Comparison of ENCODE assay signal across 8 mouse cellular contexts in genomic region chr7:45437521-45438276, GRCm38 (mm10). TPM values are rescaled to one million over a fixed set of nuclear protein-coding genes. Genes with fewer than 3 reads are reported as not detected.
DNase-seq lines count a peak whose midpoint lies in the region; ATAC-seq and TF ChIP-seq lines count a peak whose summit lies in the region.

Gene Ruvbl2, minus strand, starts transcription at chr7:45438096.

- H3K27ac ChIP-seq in CH12.LX (ENCODE audit: insufficient read depth, low read depth) = no peak within 1 kb of the TSS
- H3K27ac ChIP-seq in forebrain, embryonic 11.5 days (ENCODE audit: low read depth, low read length) = no peak within 1 kb of the TSS

- peaks cover 13 to 48% of the 10 kb centered on the region in 2 experiments for H3K36me3 ChIP-seq in CH12.LX (replicated peaks in 1 of 2; ENCODE audit: control insufficient read depth in 1 of 2, insufficient read depth in 1 of 2, low read length in 1 of 2)
- H3K36me3 ChIP-seq in forebrain, embryonic 11.5 days (ENCODE audit: control insufficient read depth, insufficient read depth, low read length) = no peaks in the 10 kb centered on the region

- CTCF ChIA-PET in Patski (lab: Charles Lee) = interaction anchor here (0.8 to 1.5 kb wide), 2 partner anchors 11 to 15 kb away, joined by 3 to 6 read pairs; no protein-coding TSS in a partner anchor

- in situ Hi-C loops in CH12.LX (cut with MboI; ENCODE audit: low pct_ligation_motif_present, low pct_unique_long_range_greater_than_20kb, low sequenced_read_pairs) = no loop called here
- in situ Hi-C loops in Patski (cut with MboI; ENCODE audit: low pct_unique_long_range_greater_than_20kb) = no loop called here

- DNase-seq in CH12.LX (ENCODE audit: extremely low read depth) = no peak
- no peak for DNase-seq in Patski (ENCODE audit: low read depth, low spot score)
- no peak for DNase-seq in forebrain, embryonic 11.5 days (ENCODE audit: low spot score)
- DNase-seq in heart, postnatal 36 days = no peak
- no peak for DNase-seq in layer of hippocampus, postnatal 10 days (ENCODE audit: low spot score in 2 of 2)
- DNase-seq in lung, postnatal 10 days = peak; percentile 47
- DNase-seq in thymus, postnatal 36 days = peak; percentile 22 to 42
- DNase-seq in ovary, adult 18-20 months (ENCODE audit: low spot score) = no peak

- TF ChIP-seq CTCF in CH12.LX (conservative IDR thresholded peaks at IDR 0.05 in 1 of 2, IDR thresholded peaks at IDR 0.05 in 1 of 2; ENCODE audit: low read depth in 2 of 2, low read length in 2 of 2) (peak in 1 of 2 experiments; percentile 61; a peak in 2 of 4 replicates), Patski (IDR thresholded peaks at IDR 0.05) (no peak)

- dilution Hi-C loops in CH12.LX (cut with MboI; ENCODE audit: extremely low pct_ligation_motif_present, extremely low pct_unique_long_range_greater_than_20kb, low sequenced_read_pairs) = no loop called here

- H3K27me3 ChIP-seq in CH12.LX (replicated peaks) (no peaks in the 10 kb centered on the region), Patski (no peaks in the 10 kb centered on the region)
- no peaks in the 10 kb centered on the region for H3K27me3 ChIP-seq in forebrain, embryonic 11.5 days (ENCODE audit: control insufficient read depth, insufficient read depth, low read length)

- no peak within 1 kb of the TSS for H3K9ac ChIP-seq in CH12.LX (ENCODE audit: insufficient read depth, low read depth)
- no peak within 1 kb of the TSS for H3K9ac ChIP-seq in forebrain, embryonic 11.5 days (ENCODE audit: low read length)

- TF ChIP-seq POLR2A in CH12.LX (IDR thresholded peaks at IDR 0.05; ENCODE audit: low read depth, low read length) = no peak

- no peak for ATAC-seq in Patski
- no peak for ATAC-seq in forebrain, embryonic 11.5 days (replicated peaks; ENCODE audit: low FRiP score)

- TF ChIP-seq RAD21 in CH12.LX (IDR thresholded peaks at IDR 0.05; ENCODE audit: low read depth, low read length) = peak; percentile 43

- H3K9me3 ChIP-seq in CH12.LX (replicated peaks; ENCODE audit: low read length) = no peaks in the 10 kb centered on the region
- no peaks in the 10 kb centered on the region for H3K9me3 ChIP-seq in forebrain, embryonic 11.5 days (ENCODE audit: control insufficient read depth, low read length)

- intact Hi-C loops in heart, postnatal 36 days (cut with DNase I) = no loop called here

- H3K4me1 ChIP-seq in CH12.LX (ENCODE audit: control insufficient read depth in 1 of 2, insufficient read depth in 2 of 2) = peaks cover 2 to 37% of the 10 kb centered on the region in 2 experiments; a peak in 3 of 4 replicates
- peaks cover 16% of the 10 kb centered on the region for H3K4me1 ChIP-seq in forebrain, embryonic 11.5 days (replicated peaks; ENCODE audit: control insufficient read depth, insufficient read depth, low read length)

- H3K4me3 ChIP-seq in CH12.LX (replicated peaks in 1 of 3; ENCODE audit: low read depth in 2 of 3, low read length in 2 of 3, poor library complexity in 1 of 3) = no peak within 1 kb of the TSS
- H3K4me3 ChIP-seq in forebrain, embryonic 11.5 days (ENCODE audit: low read depth, low read length) = no peak within 1 kb of the TSS

- TF ChIP-seq EP300 in CH12.LX (IDR thresholded peaks at IDR 0.05; ENCODE audit: low read length) = no peak

- WGBS in forebrain, embryonic 11.5 days = 15% methylated on average over 19 of the region's 19 CpGs

- no peak within 1 kb of the TSS for H3K4me2 ChIP-seq in CH12.LX (ENCODE audit: insufficient read depth, low read depth, poor library complexity, severe bottlenecking)
- no peak within 1 kb of the TSS for H3K4me2 ChIP-seq in forebrain, embryonic 11.5 days (ENCODE audit: low read depth, low read length, severe bottlenecking)

- H3K79me2 ChIP-seq in CH12.LX (replicated peaks; ENCODE audit: control insufficient read depth, extremely low read depth, insufficient read depth, poor library complexity, severe bottlenecking) = peaks cover 13% of the 10 kb centered on the region

- POLR2A ChIA-PET in Patski (lab: Charles Lee) = no interaction called here

TF ChIP-seq in CH12.LX, 34 proteins besides CTCF, POLR2A, EP300 and RAD21:
- no peak for TF ChIP-seq MYC (IDR thresholded peaks at IDR 0.05; ENCODE audit: low read depth, low read length)
- TF ChIP-seq SIN3A (IDR thresholded peaks at IDR 0.05; ENCODE audit: low read length) = no peak
- TF ChIP-seq MEF2A (IDR thresholded peaks at IDR 0.05; ENCODE audit: borderline replicate concordance, low read depth, low read length) = no peak
- no peak for TF ChIP-seq IRF4 (IDR thresholded peaks at IDR 0.05; ENCODE audit: low read depth, low read length)
- TF ChIP-seq JUN (IDR thresholded peaks at IDR 0.05; ENCODE audit: insufficient read depth, low read depth, low read length) = no peak
- TF ChIP-seq HCFC1 (IDR thresholded peaks at IDR 0.05; ENCODE audit: low read depth, low read length) = no peak
- no peak for TF ChIP-seq USF2 (conservative IDR thresholded peaks at IDR 0.05; ENCODE audit: low read depth, low read length)
- no peak for TF ChIP-seq TCF12 (IDR thresholded peaks at IDR 0.05; ENCODE audit: low read depth, low read length)
- no peak for TF ChIP-seq NELFE (IDR thresholded peaks at IDR 0.05; ENCODE audit: low read depth, low read length)
- TF ChIP-seq CHD1 (IDR thresholded peaks at IDR 0.05; ENCODE audit: low read depth, low read length) = no peak
- no peak for TF ChIP-seq USF1 (IDR thresholded peaks at IDR 0.05; ENCODE audit: low read depth, low read length)
- no peak for TF ChIP-seq MAZ (IDR thresholded peaks at IDR 0.05; ENCODE audit: low read depth, low read length)
- no peak for TF ChIP-seq NRF1 (IDR thresholded peaks at IDR 0.05; ENCODE audit: low read depth, low read length)
- no peak for TF ChIP-seq MAX (IDR thresholded peaks at IDR 0.05; ENCODE audit: low read length)

RNA-seq across cellular contexts. Expression of gene Ruvbl2, which starts in this region (rescaled TPM):
- total RNA-seq in CH12.LX (2012; rRNA removed) (224 and 253 TPM in 2 replicates), CH12.LX (2014; rRNA removed) (229 and 267 TPM in 2 replicates)
- polyA plus RNA-seq in CH12.LX (2012; ENCODE audit: insufficient read length, low read depth) (253 and 277 TPM in 2 replicates), Patski (2021) (82.1 TPM)
- 175 and 183 TPM in 2 replicates for polyA plus RNA-seq in forebrain, embryonic 11.5 days (2014; fragmentation: Nextera tagmentation; extraction: Ambion mirVana)
- 10 to 100 TPM; 22.5 to 23.7 TPM for total RNA-seq in heart, postnatal 36 days (2021)
- total RNA-seq in layer of hippocampus, postnatal 10 days (2021) = 10 to 100 TPM; 44.5 to 44.9 TPM

Comparison
In these comparisons a context has a peak if more than half of its experiments do, and no peak if none do; other contexts are left out.
1. RNA of gene Ruvbl2 (total RNA-seq): 224 to 267 TPM in CH12.LX; 44.5 to 44.9 TPM in layer of hippocampus, postnatal 10 days and 22.5 to 23.7 TPM in heart, postnatal 36 days; every median in the first group is over 4 times any median in the second.
2. DNase-seq: peak in lung, postnatal 10 days (single experiment) and thymus, postnatal 36 days (2 of 2); none in CH12.LX (single experiment), Patski (single experiment), forebrain, embryonic 11.5 days (single experiment), heart, postnatal 36 days (0 of 2), layer of hippocampus, postnatal 10 days (0 of 2) and ovary, adult 18-20 months (single experiment).